Mouse (Mus musculus): ENCODE measurements around the gene Tex19.1.
"Not testable (repeated sequence)": the region's sequence is repeated elsewhere in the genome, so short reads cannot be mapped to it uniquely, and the experiment has no call there.

The Tex19.1 gene

DNA sequence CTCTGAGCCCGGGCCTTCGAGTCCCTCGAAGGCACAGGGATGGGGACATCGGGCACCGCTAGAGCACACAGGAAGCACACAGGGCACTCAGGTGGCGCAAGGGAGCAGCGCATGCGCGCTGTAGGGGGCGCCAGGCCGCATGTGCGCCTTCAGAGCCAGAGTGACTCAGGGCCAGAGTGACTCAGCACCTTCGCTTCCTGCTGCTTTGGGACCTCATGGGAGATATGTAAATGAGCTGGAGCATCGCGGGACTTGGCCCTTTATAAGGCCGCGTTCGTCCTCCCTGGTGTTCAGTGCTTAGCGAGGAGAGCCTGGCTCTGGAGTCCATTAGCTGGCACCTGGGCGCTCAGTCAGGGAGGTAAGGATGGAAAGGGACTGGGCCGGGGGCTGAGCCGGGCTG is at the start of gene Tex19.1:
Gene Tex19.1 (plus strand): TSS at position 279 of the 400 bp plus-strand sequence.
- no peak for DNase-seq (ENCODE audit: low read depth, low spot score)

GRCm38 (mm10) chr11:121099762-121100161 is 46.2 kb upstream of the Tex19.1 start:
- no peak for DNase-seq (ENCODE audit: low read depth, low spot score)

DNA sequence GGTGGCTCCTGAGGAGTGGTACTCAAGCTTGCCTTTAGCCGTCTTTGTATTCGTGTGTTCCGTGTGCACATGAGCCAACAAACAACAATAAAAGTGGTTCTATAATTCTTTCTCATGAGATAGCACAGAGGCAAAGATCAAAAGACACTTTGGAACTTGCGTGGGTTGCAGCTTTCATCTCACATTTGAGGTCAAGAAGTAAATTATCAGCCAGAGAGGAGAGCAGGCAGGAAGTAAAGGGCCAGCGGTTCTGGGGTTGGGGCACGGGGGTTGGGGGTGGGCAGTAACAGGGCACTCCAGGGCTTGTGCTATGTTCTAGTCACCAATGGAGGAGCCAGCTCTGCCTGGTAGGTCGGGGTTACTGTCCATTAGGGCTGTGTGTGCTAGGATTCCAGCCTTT is 45.3 kb upstream of the Tex19.1 start:
- no peak for DNase-seq (ENCODE audit: low read depth, low spot score)

- DNase-seq (ENCODE audit: low read depth, low spot score) = no peak
These were observed 44.7 kb upstream of the Tex19.1 start for GRCm38 (mm10) chr11:121101124-121101805.

DNA sequence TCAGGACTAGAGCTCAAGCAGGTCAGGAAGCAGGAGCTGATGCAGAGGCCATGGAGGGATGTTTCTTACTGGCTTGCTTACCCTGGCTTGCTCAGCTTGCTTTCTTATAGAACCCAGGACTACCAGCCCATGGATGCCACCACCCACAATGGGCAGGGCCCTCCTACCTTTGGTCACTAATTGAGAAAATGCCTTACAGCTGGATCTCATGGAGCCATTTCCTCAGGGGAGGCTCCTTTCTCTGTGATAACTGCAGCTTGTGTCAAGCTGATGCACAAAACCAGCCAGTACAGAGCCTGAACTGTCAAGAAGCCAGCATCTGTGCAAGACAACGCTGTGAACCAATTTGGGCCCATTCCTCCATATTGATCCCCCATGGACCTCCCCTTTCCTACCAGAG is 38.7 kb upstream of the Tex19.1 start:
- DNase-seq (ENCODE audit: low read depth, low spot score) = not testable (repeated sequence)

DNA sequence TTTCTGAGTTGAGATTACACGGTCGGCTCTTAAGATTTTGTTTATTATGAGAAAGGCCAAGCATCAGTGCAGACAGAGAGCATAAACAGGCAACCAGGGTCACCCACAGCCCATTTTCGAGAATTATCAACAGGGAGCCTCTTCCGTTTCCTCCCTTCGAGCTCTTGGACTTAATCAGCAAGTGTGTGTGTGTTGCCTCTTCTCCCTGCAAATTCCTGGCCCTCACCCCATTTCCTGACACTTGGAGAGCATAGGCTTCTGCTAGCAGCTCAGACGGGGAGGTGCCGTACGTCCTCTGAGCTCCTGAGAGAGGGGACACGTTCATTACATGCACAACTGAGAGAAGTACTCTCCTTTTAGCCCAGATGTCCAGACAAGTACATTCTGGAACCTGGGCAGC is 37.9 kb upstream of the Tex19.1 start:
- no peak for DNase-seq (ENCODE audit: low read depth, low spot score)

- peak; percentile 17 for DNase-seq (ENCODE audit: low read depth, low spot score)
These were observed 36.0 kb upstream of the Tex19.1 start for GRCm38 (mm10) chr11:121109986-121110385.

- no peak for DNase-seq (ENCODE audit: low read depth, low spot score)
These were observed 34.9 kb upstream of the Tex19.1 start for GRCm38 (mm10) chr11:121111051-121111450.

DNA sequence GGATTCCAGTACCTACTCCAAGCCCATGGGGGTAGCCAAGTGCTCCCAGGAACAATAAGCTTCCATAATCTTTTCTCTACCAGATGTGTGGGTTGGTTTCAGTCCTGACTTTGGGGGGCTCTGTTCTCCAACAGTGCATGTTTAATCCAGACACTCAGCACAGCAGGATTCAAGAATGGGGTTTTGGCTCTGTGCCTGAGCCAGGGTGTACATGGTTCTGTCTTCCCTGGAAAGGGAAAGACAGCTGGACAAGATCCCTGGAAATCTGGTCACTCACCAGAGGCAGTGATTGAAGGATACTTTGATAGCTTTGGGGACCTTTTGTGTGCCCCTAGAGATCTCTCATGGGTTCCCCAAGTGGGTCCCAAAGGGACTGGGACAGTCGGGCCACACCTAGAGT is 34.3 kb upstream of the Tex19.1 start:
- no peak for DNase-seq (ENCODE audit: low read depth, low spot score)

DNA sequence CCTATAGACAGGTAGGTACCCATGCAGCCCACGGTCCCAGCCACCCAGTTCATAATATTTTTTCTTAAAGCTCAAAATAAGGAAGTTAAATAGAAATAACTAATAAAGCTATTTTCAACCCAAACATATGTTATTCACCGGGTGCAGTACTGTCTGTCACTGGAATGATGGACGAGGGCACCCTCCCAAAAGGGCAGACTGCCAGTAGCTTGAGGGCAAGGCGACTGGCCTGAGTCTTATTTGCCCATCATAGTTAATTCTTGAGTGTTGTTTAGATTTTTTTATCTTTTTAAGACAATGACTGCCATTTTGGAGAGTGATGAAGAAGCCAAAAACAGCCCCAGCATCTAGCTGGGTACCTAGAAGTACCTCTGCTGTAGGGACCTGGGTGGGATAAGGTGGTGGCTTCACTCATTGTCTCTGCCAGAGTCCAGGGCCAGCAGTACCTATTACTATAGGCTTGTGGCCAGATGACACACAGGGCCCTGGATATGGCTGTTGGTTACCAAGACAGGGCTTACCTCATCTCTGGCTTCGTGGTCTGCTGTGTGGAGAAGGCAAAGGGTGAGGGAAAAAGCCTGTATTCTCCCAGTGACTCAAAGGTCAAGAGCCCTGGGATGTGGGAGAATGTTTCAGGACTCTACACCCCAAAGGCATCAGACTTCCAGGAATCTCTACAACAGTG is 33.7 kb upstream of the Tex19.1 start:
- no peak for DNase-seq (ENCODE audit: low read depth, low spot score)

DNA sequence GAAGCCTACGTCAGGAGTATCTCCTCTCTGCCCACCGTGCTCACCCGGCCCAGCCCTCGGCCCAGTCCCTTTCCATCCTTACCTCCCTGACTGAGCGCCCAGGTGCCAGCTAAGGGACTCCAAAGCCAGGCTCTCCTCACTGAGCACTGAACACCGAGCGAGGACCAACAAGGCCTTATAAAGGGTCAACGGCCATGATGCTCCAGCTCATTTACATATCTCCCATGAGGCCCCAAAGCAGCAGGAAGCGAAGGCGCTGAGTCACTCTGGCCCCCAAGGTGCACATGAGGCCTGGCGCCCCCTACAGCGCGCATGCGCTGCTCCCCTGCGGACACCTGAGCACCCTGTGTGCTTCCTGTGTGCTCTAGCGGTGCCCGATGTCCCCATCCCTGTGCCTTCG is 27.8 kb upstream of the Tex19.1 start:
- no peak for DNase-seq (ENCODE audit: low read depth, low spot score)

- DNase-seq (ENCODE audit: low read depth, low spot score) = no peak
These were observed 27.4 kb upstream of the Tex19.1 start, which contains the start of gene Tex19.2 for GRCm38 (mm10) chr11:121118577-121118976. Gene Tex19.2, minus strand, starts transcription at chr11:121118677.

DNA sequence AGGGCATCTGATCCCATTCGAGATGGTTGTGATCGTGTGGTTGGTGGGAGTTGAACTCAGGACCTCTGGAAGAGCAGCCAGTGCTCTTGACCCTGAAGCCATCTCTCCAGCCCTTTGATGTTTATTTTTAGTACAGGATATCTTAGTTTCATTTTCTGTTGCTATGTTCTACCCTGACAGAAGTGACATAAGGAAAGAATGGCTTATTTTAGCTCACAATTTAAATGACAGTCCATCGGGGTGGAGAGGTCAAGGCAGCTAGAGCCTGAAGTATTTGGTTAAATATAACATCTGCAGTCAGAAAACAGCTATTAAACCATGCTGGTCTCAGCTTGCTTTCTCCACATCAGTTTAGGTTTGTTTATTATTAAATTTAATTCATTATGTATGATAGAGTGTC is 24.8 kb upstream of the Tex19.1 start:
- DNase-seq (ENCODE audit: low read depth, low spot score) = no peak

GRCm38 (mm10) chr11:121122024-121122670 is 23.8 kb upstream of the Tex19.1 start:
- DNase-seq (ENCODE audit: low read depth, low spot score) = no peak

DNA sequence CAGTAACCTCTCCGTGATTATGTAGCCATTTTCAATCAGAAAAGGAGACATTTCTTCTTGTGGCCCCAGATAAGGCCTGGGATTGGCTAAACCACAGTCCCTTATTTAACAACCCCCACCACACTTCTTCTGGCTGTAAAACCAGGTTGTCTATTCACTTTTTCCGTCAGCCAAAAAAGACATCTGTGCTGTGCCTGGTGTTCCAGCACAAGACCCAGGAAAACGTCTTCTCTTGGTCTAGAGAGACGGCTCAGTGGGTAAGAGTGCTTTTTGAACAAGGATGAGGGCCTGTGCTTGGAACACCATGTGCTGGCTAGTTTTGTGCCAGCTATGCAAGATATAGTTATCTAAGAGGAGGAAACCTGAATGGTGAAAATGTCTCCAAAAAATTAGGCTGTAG is 22.5 kb upstream of the Tex19.1 start:
- DNase-seq (ENCODE audit: low read depth, low spot score) = no peak

- no peak for DNase-seq (ENCODE audit: low read depth, low spot score)
These were observed 20.3 kb upstream of the Tex19.1 start for GRCm38 (mm10) chr11:121125522-121126172.

- no peak for DNase-seq (ENCODE audit: low read depth, low spot score)
These were observed 19.5 kb upstream of the Tex19.1 start for GRCm38 (mm10) chr11:121126395-121126794.

DNA sequence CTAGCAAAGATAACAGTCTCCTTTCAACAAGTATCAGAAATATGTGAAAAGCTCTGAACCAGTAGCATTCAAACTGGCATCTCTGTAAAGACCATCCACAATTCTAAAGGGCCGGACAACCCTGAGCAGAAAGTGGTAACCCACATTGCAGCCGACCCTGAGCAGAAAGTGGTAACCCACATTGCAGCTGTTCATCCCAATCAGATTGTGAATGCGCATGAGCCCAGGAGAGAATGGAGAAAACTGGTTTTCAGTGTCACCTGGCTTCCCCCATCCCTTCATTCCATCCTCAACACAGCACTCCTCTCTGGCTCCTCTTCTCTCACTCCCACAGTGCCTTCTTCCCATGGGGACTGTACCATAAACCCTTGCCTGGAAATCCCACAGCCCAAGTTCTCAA is 18.5 kb upstream of the Tex19.1 start:
- DNase-seq (ENCODE audit: low read depth, low spot score) = no peak

DNA sequence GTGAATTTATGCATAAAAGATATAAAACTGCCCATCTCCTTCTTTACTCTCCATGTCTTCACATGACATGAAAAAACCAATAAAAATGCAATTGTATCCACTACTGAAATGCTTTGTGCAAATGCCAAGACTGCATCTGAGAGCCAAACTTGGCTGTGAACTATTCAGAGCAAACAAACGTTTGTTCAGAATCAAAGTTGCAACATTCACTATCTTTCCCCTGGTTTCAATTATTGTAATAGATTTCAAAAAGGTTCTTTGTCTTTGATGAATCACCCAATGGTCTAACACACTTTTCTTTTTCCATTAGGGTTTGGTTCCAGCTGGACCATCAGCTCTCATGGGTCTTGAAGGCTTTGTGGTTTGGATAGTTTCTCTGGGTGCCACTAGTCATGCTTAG is 16.3 kb upstream of the Tex19.1 start:
- no peak for DNase-seq (ENCODE audit: low read depth, low spot score)

DNA sequence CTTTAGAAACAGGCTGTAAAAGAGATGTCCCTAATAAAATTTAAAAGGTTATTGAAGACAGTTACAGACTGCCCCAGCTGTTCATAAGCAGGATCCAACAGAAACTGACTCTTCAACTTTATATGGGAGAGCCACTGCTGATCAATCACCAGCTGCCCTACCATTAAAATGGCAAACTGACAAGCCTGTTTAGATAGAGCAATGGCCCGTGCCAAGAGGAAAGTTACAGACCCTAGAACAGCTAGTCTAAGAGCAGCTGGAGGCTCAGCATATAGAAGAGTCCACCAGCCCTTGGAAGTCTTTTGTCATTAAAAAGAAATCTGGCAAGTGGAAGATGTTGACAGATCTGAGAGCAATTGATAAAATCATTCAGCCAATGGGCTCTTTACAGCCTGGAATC is 11.3 kb upstream of the Tex19.1 start:
- DNase-seq (ENCODE audit: low read depth, low spot score) = no peak

DNA sequence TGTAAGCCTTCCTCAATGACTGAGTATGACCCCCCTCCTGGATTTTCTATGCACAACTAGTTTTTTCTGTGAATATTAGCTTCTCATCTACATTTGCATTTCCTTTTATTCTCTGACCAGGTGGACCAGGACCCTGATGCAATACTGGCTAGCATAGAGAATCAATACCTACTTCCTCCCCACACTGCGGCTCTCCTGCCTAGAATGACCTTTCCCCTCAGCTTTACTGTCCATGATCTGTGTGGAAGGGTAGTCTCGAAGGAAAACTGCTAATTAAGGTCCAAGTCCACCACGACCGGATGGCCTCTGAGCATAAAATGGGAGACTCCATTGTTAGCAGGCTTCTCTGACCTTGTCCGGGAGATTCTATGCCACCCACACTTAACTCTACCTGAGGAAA is 8.3 kb upstream of the Tex19.1 start:
- DNase-seq (ENCODE audit: low read depth, low spot score) = no peak

DNA sequence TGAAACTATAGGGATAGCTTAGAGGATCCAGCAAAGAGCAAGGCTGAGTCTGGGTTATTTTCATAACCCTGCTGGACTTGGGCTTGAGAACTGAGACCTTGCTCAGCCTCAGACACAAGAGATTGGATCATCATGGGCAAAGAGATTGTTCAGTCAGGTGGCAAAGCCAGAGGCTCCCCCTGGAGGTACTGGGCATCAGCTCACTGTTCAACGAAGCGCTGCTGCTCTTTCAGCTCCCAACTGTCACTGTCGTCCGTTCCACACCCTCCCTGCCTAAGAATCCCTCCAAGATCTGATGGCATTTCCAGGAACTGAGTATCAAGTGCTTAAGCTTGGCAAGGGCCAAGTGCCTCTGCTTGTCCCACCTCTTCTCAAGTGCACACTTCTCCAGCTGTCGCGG is 7.2 kb upstream of the Tex19.1 start:
- DNase-seq (ENCODE audit: low read depth, low spot score) = no peak

Measured in embryo, embryonic 11.5 days (tissue).